Mouse (Mus musculus) E14TG2a.4 (cell line): Measurements from ENCODE around the gene Best2.

ENCODE experiments used
- CTCF ChIP-seq: conservative IDR thresholded peaks from 2 replicates; pipeline ENCODE4 v1.5.1; 2014; ENCODE audit warnings: low read length
- POU5F1 ChIP-seq: IDR thresholded peaks from 2 replicates; pipeline ENCODE4 v1.6.1; 2014; ENCODE audit warnings: low read length, borderline replicate concordance

DNA sequence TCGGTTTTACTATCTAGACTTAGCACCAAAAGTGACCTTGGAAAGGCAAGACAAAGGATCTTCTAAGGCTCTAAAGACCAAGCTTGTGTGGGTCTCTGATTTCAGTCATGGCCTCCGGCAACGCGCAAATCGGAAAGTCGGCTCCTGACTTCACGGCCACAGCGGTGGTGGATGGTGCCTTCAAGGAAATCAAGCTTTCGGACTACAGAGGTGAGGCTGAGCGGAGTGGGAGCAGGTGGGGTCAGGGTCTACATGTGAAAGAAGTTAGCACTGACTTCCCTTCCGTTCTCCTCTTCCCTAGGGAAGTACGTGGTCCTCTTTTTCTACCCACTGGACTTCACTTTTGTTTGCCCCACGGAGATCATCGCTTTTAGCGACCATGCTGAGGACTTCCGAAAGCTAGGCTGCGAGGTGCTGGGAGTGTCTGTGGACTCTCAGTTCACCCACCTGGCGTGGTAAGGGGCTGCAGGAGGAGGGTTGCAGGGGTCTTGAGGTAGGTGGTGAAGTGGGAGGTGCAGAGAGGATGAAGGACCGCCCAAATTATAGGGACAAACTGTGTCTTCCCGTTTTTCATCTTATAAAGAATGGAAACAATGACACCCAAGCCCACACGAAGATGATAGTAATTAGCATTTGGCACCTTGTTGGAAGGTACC lies 44.1 kb downstream of the Best2 start:
- no peak for TF ChIP-seq CTCF
- no peak for TF ChIP-seq POU5F1
